ENCODE assay signal across 26 mouse cellular contexts in the genomic region with DNA sequence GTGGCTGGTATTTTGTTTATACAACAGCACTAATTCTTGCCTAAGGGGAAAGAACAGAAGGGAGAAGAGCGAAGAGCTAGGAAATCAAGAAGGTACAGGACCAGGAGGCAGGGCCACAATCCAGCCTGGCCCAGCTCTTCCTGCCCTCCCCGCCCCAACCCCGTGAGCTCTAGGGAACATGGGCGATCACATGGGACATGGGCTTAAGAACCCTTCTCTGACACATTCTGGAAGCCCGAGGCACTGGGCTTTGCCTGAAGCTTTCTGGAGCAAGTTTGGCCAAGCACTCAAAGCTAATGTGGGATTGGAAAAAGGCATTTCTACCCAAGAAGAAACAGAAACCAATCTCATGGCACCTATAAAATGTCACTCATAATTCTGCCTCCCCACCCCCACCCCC.
A peak's percentile ranks its signal among the peaks of the same experiment; 100 is the strongest.
DNase-seq lines count a peak whose midpoint lies in the region; ATAC-seq lines count a peak whose summit lies in the region.
"Had no signal": no experiment of that assay in that cellular context is flagged by ENCODE, and none has a peak within 500 bp of the region (broad histone marks: within the 10 kb centered on the region; RNA-seq: fewer than 3 reads in every experiment).

No protein-coding gene starts in this region.

- no peak overlapping the region for H3K4me2 ChIP-seq in heart, embryonic 12.5 days
- no peak overlapping the region for H3K4me2 ChIP-seq in limb, embryonic 12.5 days
- no peak overlapping the region for H3K4me2 ChIP-seq in embryonic facial prominence, embryonic 12.5 days (replicated peaks)
- H3K4me2 ChIP-seq in limb, embryonic 13.5 days (replicated peaks) = no peak overlapping the region
- H3K4me2 ChIP-seq: heart, embryonic 11.5 days; intestine, embryonic 15.5 days; liver, embryonic 15.5 days had no signal

- H3K9me3 ChIP-seq in heart, embryonic 12.5 days (replicated peaks) = no peaks in the 10 kb centered on the region
- no peaks in the 10 kb centered on the region for H3K9me3 ChIP-seq in limb, embryonic 12.5 days
- H3K9me3 ChIP-seq in limb, embryonic 10.5 days (replicated peaks) = no peaks in the 10 kb centered on the region
- no peaks in the 10 kb centered on the region for H3K9me3 ChIP-seq in embryonic facial prominence, embryonic 12.5 days
- no peaks in the 10 kb centered on the region for H3K9me3 ChIP-seq in limb, embryonic 13.5 days
- H3K9me3 ChIP-seq: forebrain, embryonic 10.5 days; G1E; hindbrain, embryonic 10.5 days; intestine, embryonic 15.5 days; liver, embryonic 15.5 days had no signal

- H3K27ac ChIP-seq in heart, embryonic 12.5 days (ENCODE audit: poor library complexity, severe bottlenecking) = no peak overlapping the region
- peak overlapping the region; percentile 14; the same call in 1 of the 2 replicates for H3K27ac ChIP-seq in limb, embryonic 12.5 days
- H3K27ac ChIP-seq in limb, embryonic 10.5 days = no peak overlapping the region
- H3K27ac ChIP-seq in embryonic facial prominence, embryonic 12.5 days = no peak overlapping the region
- peak overlapping the region; percentile 28; the same call in 1 of the 2 replicates for H3K27ac ChIP-seq in limb, embryonic 13.5 days
- H3K27ac ChIP-seq: hindbrain, embryonic 10.5 days; intestine, embryonic 15.5 days; liver, embryonic 15.5 days; stomach, postnatal 0 days had no signal

- ATAC-seq in heart, embryonic 12.5 days (ENCODE audit: insufficient number of reproducible peaks, low FRiP score) = no peak
- no peak for ATAC-seq in limb, embryonic 12.5 days (ENCODE audit: insufficient number of reproducible peaks, insufficient read depth, low FRiP score, low TSS enrichment, low read depth)
- ATAC-seq in embryonic facial prominence, embryonic 12.5 days (ENCODE audit: insufficient number of reproducible peaks, insufficient read depth, low FRiP score, low TSS enrichment) = no peak
- ATAC-seq in limb, embryonic 13.5 days (ENCODE audit: low FRiP score, low read depth) = no peak
- ATAC-seq: forebrain, embryonic 16.5 days; hindbrain, embryonic 16.5 days; intestine, embryonic 15.5 days had no signal

- peaks cover 78% of the 10 kb centered on the region for H3K36me3 ChIP-seq in heart, embryonic 12.5 days
- peaks cover 30% of the 10 kb centered on the region for H3K36me3 ChIP-seq in limb, embryonic 12.5 days
- peaks cover 22% of the 10 kb centered on the region for H3K36me3 ChIP-seq in limb, embryonic 10.5 days
- H3K36me3 ChIP-seq in embryonic facial prominence, embryonic 12.5 days = peaks cover 20% of the 10 kb centered on the region; the same call in 1 of the 2 replicates
- peaks cover 24% of the 10 kb centered on the region for H3K36me3 ChIP-seq in limb, embryonic 13.5 days
- H3K36me3 ChIP-seq: intestine, embryonic 15.5 days had no signal

- H3K4me3 ChIP-seq in heart, embryonic 12.5 days = no peak overlapping the region
- no peak overlapping the region for H3K4me3 ChIP-seq in limb, embryonic 12.5 days (replicated peaks)
- H3K4me3 ChIP-seq in limb, embryonic 10.5 days = no peak overlapping the region
- no peak overlapping the region for H3K4me3 ChIP-seq in embryonic facial prominence, embryonic 12.5 days
- no peak overlapping the region for H3K4me3 ChIP-seq in limb, embryonic 13.5 days
- H3K4me3 ChIP-seq: forebrain, embryonic 10.5 days; hindbrain, embryonic 10.5 days; intestine, embryonic 15.5 days; liver, embryonic 15.5 days had no signal

- peak; percentile 81 for DNase-seq in heart, adult 11 months
- DNase-seq in limb, embryonic 10.5 days (ENCODE audit: low spot score) = no peak
- DNase-seq in cerebellum, adult 9-11 months = no peak
- DNase-seq: adrenal gland, adult 8-10 months; B cell, adult 2 months; cerebellum, postnatal 10 days; kidney, adult 8-10 months; kidney, postnatal 14 days; liver; midbrain, embryonic 14.5 days; thymus, adult 2 months; thymus, postnatal 4 days had no signal

- no peaks in the 10 kb centered on the region for H3K27me3 ChIP-seq in heart, embryonic 12.5 days (replicated peaks)
- H3K27me3 ChIP-seq in limb, embryonic 12.5 days = no peaks in the 10 kb centered on the region
- H3K27me3 ChIP-seq in limb, embryonic 10.5 days (ENCODE audit: low read depth, poor library complexity, severe bottlenecking) = no peaks in the 10 kb centered on the region
- H3K27me3 ChIP-seq in embryonic facial prominence, embryonic 12.5 days = no peaks in the 10 kb centered on the region
- H3K27me3 ChIP-seq in limb, embryonic 13.5 days = no peaks in the 10 kb centered on the region
- H3K27me3 ChIP-seq: CH12.LX; intestine, embryonic 15.5 days; liver, embryonic 15.5 days had no signal

- H3K4me1 ChIP-seq in heart, embryonic 12.5 days (replicated peaks) = peaks cover 13% of the 10 kb centered on the region; the same call in 1 of the 2 replicates
- H3K4me1 ChIP-seq in limb, embryonic 12.5 days (replicated peaks) = peaks cover 5% of the 10 kb centered on the region; the same call in 1 of the 2 replicates
- no peaks in the 10 kb centered on the region for H3K4me1 ChIP-seq in limb, embryonic 10.5 days
- peaks cover 9% of the 10 kb centered on the region; the same call in 1 of the 2 replicates for H3K4me1 ChIP-seq in embryonic facial prominence, embryonic 12.5 days
- peaks cover 15% of the 10 kb centered on the region for H3K4me1 ChIP-seq in limb, embryonic 13.5 days
- H3K4me1 ChIP-seq: intestine, embryonic 15.5 days; liver, embryonic 15.5 days had no signal

- no peak overlapping the region for H3K9ac ChIP-seq in heart, embryonic 12.5 days
- H3K9ac ChIP-seq in limb, embryonic 12.5 days (replicated peaks) = no peak overlapping the region
- peak overlapping the region; percentile 24; the same call in 1 of the 2 replicates for H3K9ac ChIP-seq in embryonic facial prominence, embryonic 12.5 days
- H3K9ac ChIP-seq in limb, embryonic 13.5 days = no peak overlapping the region
- H3K9ac ChIP-seq: intestine, embryonic 15.5 days; liver, embryonic 15.5 days had no signal

- 75% methylated on average over 5 of the region's 5 CpGs for WGBS in heart, embryonic 12.5 days
- WGBS in limb, embryonic 12.5 days = 71% methylated on average over 5 of the region's 5 CpGs
- WGBS in limb, embryonic 10.5 days = 71% methylated on average over 5 of the region's 5 CpGs
- WGBS in embryonic facial prominence, embryonic 12.5 days = 50% methylated on average over 5 of the region's 5 CpGs
- 46% methylated on average over 5 of the region's 5 CpGs for WGBS in limb, embryonic 13.5 days

Comparison
In these comparisons a context has a peak if more than half of its experiments do, and no peak if none do; other contexts are left out.
1. H3K27ac ChIP-seq: peak in limb, embryonic 12.5 days (single experiment) and limb, embryonic 13.5 days (single experiment); none in heart, embryonic 12.5 days (single experiment), limb, embryonic 10.5 days (single experiment) and embryonic facial prominence, embryonic 12.5 days (single experiment).